Mouse (Mus musculus): Measurements from ENCODE around the gene Epas1.

Epas1 gene

GRCm38 (mm10) chr17:86827391-86828165 lies 74.1 kb downstream of the Epas1 start:
- in situ Hi-C loops (cut with MboI, MseI): loop anchor here (5.0 kb wide), 1 partner anchor 80 kb away; no protein-coding TSS in a partner anchor

- in situ Hi-C loops (cut with MboI, MseI): loop anchor here (5.0 kb wide), 1 partner anchor 79 kb away; no protein-coding TSS in a partner anchor
These were observed 75.0 kb downstream of the Epas1 start for GRCm38 (mm10) chr17:86828500-86828899.

GRCm38 (mm10) chr17:86829383-86830175 lies 76.1 kb downstream of the Epas1 start:
- in situ Hi-C loops (cut with MboI, MseI): loop anchor here (5.0 kb wide), 1 partner anchor 78 kb away; no protein-coding TSS in a partner anchor

GRCm38 (mm10) chr17:86830893-86831292 lies 77.4 kb downstream of the Epas1 start:
- in situ Hi-C loops (cut with MboI, MseI): no loop called here

DNA sequence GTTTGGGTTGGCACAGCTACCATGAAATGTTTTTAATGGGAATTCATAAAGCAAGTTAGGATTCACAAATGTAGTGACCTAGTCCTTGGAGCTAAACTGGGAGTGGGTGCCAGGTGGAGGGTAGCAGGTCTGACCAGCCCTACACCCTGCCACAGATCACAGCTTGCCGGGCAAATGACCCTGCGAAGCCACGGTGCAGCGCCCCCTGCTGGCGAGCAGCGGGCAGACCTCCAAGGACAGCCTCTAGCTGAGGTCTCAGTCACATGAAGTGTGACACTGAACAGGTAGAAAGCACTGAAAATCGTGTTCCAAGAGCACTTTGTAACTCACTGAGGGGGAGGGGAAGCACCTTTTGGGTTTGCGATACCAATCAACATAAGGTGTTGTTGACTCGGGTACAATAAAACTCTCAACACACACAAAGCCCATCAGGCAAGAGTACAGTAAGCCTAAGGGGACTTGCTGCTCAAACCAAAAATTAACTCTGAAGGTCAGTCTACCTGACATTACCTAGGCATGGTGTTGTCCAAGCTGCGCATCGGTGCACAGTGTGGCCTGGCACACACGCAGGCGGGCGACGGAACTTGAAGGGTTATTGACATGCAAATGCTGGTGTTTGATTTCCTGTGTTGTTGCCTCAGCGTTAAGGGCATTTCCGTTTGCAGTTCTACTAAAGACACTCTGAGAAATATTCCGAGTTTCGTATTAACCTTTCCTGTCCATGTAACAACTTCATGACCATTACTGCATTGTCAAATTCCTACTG lies 79.2 kb downstream of the Epas1 start:
- in situ Hi-C loops (cut with MboI, MseI): no loop called here

GRCm38 (mm10) chr17:86833945-86834344 lies 80.4 kb downstream of the Epas1 start:
- in situ Hi-C loops (cut with MboI, MseI): no loop called here

DNA sequence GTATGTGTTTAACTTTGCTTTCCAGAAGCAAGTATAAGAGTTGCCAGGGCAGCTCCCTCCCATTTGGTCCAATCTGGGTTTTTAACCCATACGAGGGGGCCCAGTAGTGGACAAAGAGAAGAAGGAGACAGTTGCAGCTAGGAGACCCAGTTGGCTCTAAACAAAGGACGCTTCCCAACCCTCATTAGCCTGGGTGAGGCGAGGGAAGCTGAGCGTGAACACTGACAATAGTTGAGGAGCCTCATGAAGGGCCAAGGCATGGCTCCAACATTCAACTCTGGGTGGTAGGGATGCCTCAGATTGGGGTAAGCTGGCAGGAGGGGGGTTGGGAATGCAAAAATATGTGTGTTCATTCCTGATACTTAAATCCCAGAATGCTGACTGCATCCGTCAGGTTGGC lies 85.8 kb downstream of the Epas1 start:
- in situ Hi-C loops (cut with MboI, MseI): no loop called here

GRCm38 (mm10) chr17:86850700-86851337 lies 97.3 kb downstream of the Epas1 start:
- in situ Hi-C loops (cut with MboI, MseI): no loop called here

GRCm38 (mm10) chr17:86851782-86852181 lies 98.3 kb downstream of the Epas1 start:
- in situ Hi-C loops (cut with MboI, MseI): no loop called here

DNA sequence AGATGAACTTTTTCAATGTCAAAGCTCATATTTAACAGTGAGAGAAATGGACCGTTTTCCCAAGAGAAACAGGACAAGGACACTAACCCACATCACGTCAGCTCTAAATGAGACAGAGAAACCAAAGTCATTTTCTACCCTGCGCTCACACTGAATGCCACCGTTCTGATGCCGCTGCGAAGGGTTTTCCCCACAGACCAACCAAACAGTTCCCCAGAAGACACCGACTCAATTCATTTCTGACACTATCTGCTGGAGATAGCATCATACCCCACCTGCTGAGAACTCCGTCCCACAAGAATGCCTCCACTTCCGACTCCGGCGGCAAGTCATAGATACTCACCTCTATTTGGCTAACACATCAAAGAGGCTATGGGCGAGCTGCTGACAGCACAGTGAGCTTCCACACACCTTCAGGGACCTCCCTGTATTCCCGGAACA lies 99.1 kb downstream of the Epas1 start:
- in situ Hi-C loops (cut with MboI, MseI): no loop called here

- in situ Hi-C loops (cut with MboI, MseI): no loop called here
These were observed 117.1 kb downstream of the Epas1 start for GRCm38 (mm10) chr17:86870586-86870985.

GRCm38 (mm10) chr17:86872643-86873042 lies 119.1 kb downstream of the Epas1 start:
- in situ Hi-C loops (cut with MboI, MseI): no loop called here

DNA sequence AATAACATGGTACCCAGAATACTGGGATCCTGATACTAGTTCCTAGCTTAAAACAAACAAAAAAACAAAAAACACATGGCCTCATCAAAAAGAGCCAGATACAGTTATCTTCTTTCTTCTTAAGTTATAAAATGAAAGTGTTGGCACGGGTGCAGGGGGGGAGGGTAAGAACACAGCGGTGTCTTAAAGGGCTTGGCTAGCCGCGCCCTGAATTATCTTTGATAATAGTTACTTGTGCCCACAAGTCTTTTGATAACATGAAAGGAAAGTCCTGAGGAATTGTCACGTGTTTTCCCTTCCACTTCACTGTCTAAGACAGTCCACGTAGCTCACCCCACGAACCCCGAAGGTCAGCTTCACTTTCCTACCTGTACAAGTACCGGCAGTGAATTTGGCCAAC lies 123.4 kb downstream of the Epas1 start:
- in situ Hi-C loops (cut with MboI, MseI): no loop called here

DNA sequence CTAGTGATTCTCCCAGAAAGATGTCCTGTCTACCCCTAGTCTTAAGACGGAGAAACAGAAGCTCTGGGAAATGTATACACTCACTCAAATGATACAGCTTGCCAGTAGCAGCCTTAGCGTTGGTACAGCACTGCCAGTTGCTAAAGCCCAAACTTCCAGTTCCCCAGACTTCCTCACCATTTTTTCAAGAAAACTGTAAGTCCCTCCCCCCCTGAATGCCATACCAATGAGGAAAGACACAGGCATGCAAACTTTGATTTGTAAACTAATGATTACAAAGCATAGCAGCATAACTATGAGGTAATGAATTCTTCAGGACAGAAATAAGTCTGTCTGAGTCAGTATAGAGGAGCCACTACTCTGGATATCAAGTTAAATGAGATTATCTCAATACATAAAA lies 124.2 kb downstream of the Epas1 start:
- in situ Hi-C loops (cut with MboI, MseI): no loop called here

- in situ Hi-C loops (cut with MboI, MseI): no loop called here
These were observed 126.6 kb downstream of the Epas1 start for GRCm38 (mm10) chr17:86880056-86880455.

- in situ Hi-C loops (cut with MboI, MseI): no loop called here
These were observed 127.1 kb downstream of the Epas1 start for GRCm38 (mm10) chr17:86880461-86881044.
